Mouse (Mus musculus) thymus, adult 18-20 months (tissue): ENCODE measurements around the gene Pdk2.
A peak's percentile ranks its signal among the peaks of the same experiment; 100 is the strongest.

Source experiments
- DNase-seq, 2 experiments: peaks; one replicate each; pipeline ENCODE4 v3.0.0; 2022; ENCODE audit warnings: mixed read lengths in 2 of 2

Gene Pdk2

DNA sequence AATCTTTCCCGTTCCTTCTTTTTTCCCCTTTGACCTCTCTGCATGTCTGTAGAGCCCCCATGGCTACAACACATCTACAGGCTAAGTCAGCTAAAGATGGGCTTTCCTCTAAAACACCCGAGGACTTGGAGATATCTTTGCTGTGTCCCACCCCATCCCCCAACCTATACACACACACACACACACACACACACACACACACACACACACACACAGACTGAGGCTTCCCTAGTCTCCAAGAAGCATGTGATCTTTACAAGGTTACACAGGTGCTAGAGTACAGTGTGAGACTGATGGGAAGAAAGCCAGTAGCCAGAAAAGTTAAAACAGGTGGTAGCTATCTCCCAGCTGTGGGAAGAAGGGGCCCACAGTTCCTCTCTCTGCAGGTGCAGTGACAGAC lies 54.7 kb downstream of the Pdk2 start:
- DNase-seq: no peak

GRCm38 (mm10) chr11:94985822-94986221 lies 55.3 kb downstream of the Pdk2 start:
- no peak for DNase-seq

GRCm38 (mm10) chr11:94985140-94985539 lies 56.0 kb downstream of the Pdk2 start:
- no peak for DNase-seq

- no peak for DNase-seq
These were observed 61.5 kb downstream of the Pdk2 start for GRCm38 (mm10) chr11:94979462-94980179.

- DNase-seq: peak; percentile 90
These were observed 62.2 kb downstream of the Pdk2 start for GRCm38 (mm10) chr11:94978947-94979346.

GRCm38 (mm10) chr11:94978178-94978915 lies 62.8 kb downstream of the Pdk2 start:
- DNase-seq: no peak
